In genomic region chr1:65129634-65130180, GRCm38 (mm10) we compare ENCODE assay signal across 32 mouse cellular contexts. TPM values are rescaled to one million over a fixed set of nuclear protein-coding genes. Genes with fewer than 3 reads are reported as not detected.
DNase-seq lines count a peak whose midpoint lies in the region; ATAC-seq and TF ChIP-seq lines count a peak whose summit lies in the region.
"Had no signal": no experiment of that assay in that cellular context is flagged by ENCODE, and none has a peak within 500 bp of the region (broad histone marks: within the 10 kb centered on the region; RNA-seq: fewer than 3 reads in every experiment).

No protein-coding gene starts in this region.

- WGBS in intestine, postnatal 0 days: 33% methylated on average over 3 of the region's 3 CpGs
- WGBS in neural tube, embryonic 15.5 days: 83% methylated on average over 3 of the region's 3 CpGs

- no peaks in the 10 kb centered on the region for H3K9me3 ChIP-seq in intestine, postnatal 0 days (ENCODE audit: control insufficient read depth)
- H3K9me3 ChIP-seq in neural tube, embryonic 15.5 days (replicated peaks): no peaks in the 10 kb centered on the region
- H3K9me3 ChIP-seq: forebrain, embryonic 12.5 days; limb, embryonic 12.5 days; liver, embryonic 12.5 days; neural tube, embryonic 12.5 days had no signal

- H3K27me3 ChIP-seq in intestine, postnatal 0 days (replicated peaks; ENCODE audit: control insufficient read depth, insufficient read depth, low read length): no peaks in the 10 kb centered on the region
- H3K27me3 ChIP-seq in neural tube, embryonic 15.5 days (replicated peaks): no peaks in the 10 kb centered on the region
- H3K27me3 ChIP-seq: CH12.LX; forebrain, embryonic 12.5 days; limb, embryonic 12.5 days; liver, embryonic 12.5 days; neural tube, embryonic 12.5 days had no signal

- no peak overlapping the region for H3K4me2 ChIP-seq in intestine, postnatal 0 days (replicated peaks; ENCODE audit: low read depth)
- no peak overlapping the region for H3K4me2 ChIP-seq in neural tube, embryonic 15.5 days
- H3K4me2 ChIP-seq: forebrain, embryonic 12.5 days; limb, embryonic 12.5 days; liver, embryonic 12.5 days; neural tube, embryonic 12.5 days had no signal

- DNase-seq in kidney, adult 11 months: peak; percentile 45
- DNase-seq in kidney, postnatal 10 days: no peak
- DNase-seq in left cerebral cortex, postnatal 14 days (ENCODE audit: low spot score in 2 of 2): peak; percentile 12 to 42
- DNase-seq in left cerebral cortex, postnatal 4 days: no peak
- peak; percentile 58 for DNase-seq in brain, adult 2 months (ENCODE audit: low read depth, low spot score)
- no peak for DNase-seq in thymus, postnatal 4 days
- DNase-seq: cerebellum, adult 9-10 months; gastrocnemius, postnatal 10 days; heart, adult 18-20 months; heart, postnatal 4 days; lung, adult 2 months; right cerebral cortex, postnatal 14 days; thymus, postnatal 14 days had no signal

- intact Hi-C loops in left cerebral cortex, postnatal 14 days (cut with DNase I): no loop called here
- intact Hi-C loops in left cerebral cortex, postnatal 4 days (cut with DNase I): no loop called here

- H3K36me3 ChIP-seq in intestine, postnatal 0 days (ENCODE audit: control insufficient read depth, insufficient read depth): no peaks in the 10 kb centered on the region
- H3K36me3 ChIP-seq in neural tube, embryonic 15.5 days: no peaks in the 10 kb centered on the region
- H3K36me3 ChIP-seq: forebrain, embryonic 12.5 days; limb, embryonic 12.5 days; liver, embryonic 12.5 days; neural tube, embryonic 12.5 days had no signal

- no peak overlapping the region for H3K9ac ChIP-seq in intestine, postnatal 0 days (ENCODE audit: low read depth, low read length)
- no peak overlapping the region for H3K9ac ChIP-seq in neural tube, embryonic 15.5 days (replicated peaks)
- H3K9ac ChIP-seq: forebrain, embryonic 12.5 days; limb, embryonic 12.5 days; liver, embryonic 12.5 days; neural tube, embryonic 12.5 days had no signal

- H3K4me3 ChIP-seq in intestine, postnatal 0 days (ENCODE audit: low read depth, low read length): no peak overlapping the region
- no peak overlapping the region for H3K4me3 ChIP-seq in neural tube, embryonic 15.5 days (replicated peaks)
- H3K4me3 ChIP-seq: forebrain, embryonic 12.5 days; layer of hippocampus, adult 2 months; limb, embryonic 12.5 days; liver, embryonic 12.5 days; neural tube, embryonic 12.5 days had no signal

- ATAC-seq in intestine, postnatal 0 days: peak; percentile 95
- no peak for ATAC-seq in neural tube, embryonic 15.5 days (ENCODE audit: low FRiP score)
- ATAC-seq: hindbrain, embryonic 16.5 days; liver, embryonic 12.5 days had no signal

- peak overlapping the region; percentile 51 for H3K27ac ChIP-seq in intestine, postnatal 0 days (ENCODE audit: low read depth, low read length)
- H3K27ac ChIP-seq in neural tube, embryonic 15.5 days (replicated peaks): no peak overlapping the region
- H3K27ac ChIP-seq: forebrain, embryonic 12.5 days; layer of hippocampus, adult 2 months; limb, embryonic 12.5 days; liver, embryonic 12.5 days; neural tube, embryonic 12.5 days had no signal

- no peaks in the 10 kb centered on the region for H3K4me1 ChIP-seq in intestine, postnatal 0 days (replicated peaks; ENCODE audit: control insufficient read depth, insufficient read depth, low read length)
- no peaks in the 10 kb centered on the region for H3K4me1 ChIP-seq in neural tube, embryonic 15.5 days
- H3K4me1 ChIP-seq: forebrain, embryonic 12.5 days; limb, embryonic 12.5 days; liver, embryonic 12.5 days; neural tube, embryonic 12.5 days had no signal

- no peak for TF ChIP-seq CTCF in intestine, postnatal 0 days (IDR thresholded peaks at IDR 0.05; ENCODE audit: low read depth)

RNA-seq across cellular contexts. Expression of gene D630023F18Rik, which starts 6.7 kb away (rescaled TPM):
- 10 to 100 TPM; 10.5 to 15.8 TPM for total RNA-seq in left cerebral cortex, postnatal 14 days (2021)
- total RNA-seq in left cerebral cortex, postnatal 4 days (2021): 1 to 10 TPM; 5.6 to 9.1 TPM
- 0.26 and 0.56 TPM in 2 replicates for polyA plus RNA-seq in intestine, postnatal 0 days (2015; fragmentation: Nextera tagmentation; extraction: Ambion mirVana)
- 2.3 and 2.4 TPM in 2 replicates for polyA plus RNA-seq in neural tube, embryonic 15.5 days (2015; fragmentation: Nextera tagmentation; extraction: Ambion mirVana)
- total RNA-seq: gastrocnemius, postnatal 10 days; heart, adult 18-20 months; heart, postnatal 4 days; megakaryocyte-erythroid progenitor cell, adult 5-6 weeks; MEL; monocyte, adult 5-6 weeks had no signal

RNA-seq across cellular contexts. Expression of gene Gm28845, which starts 10.3 kb away (rescaled TPM):
- total RNA-seq in left cerebral cortex, postnatal 14 days (2021): not detected
- under 1 TPM in 1 of 2 experiments, not detected in 1; 0.52 TPM for total RNA-seq in left cerebral cortex, postnatal 4 days (2021)
- polyA plus RNA-seq in intestine, postnatal 0 days (2015; fragmentation: Nextera tagmentation; extraction: Ambion mirVana): not detected in 2 replicates
- 0.56 TPM in 1 of 2 replicates, not detected in the other for polyA plus RNA-seq in neural tube, embryonic 15.5 days (2015; fragmentation: Nextera tagmentation; extraction: Ambion mirVana)
- total RNA-seq: adrenal gland, adult 18-20 months; adrenal gland, postnatal 4 days; CH12.LX; gastrocnemius, postnatal 10 days; heart, adult 18-20 months; heart, postnatal 4 days; megakaryocyte-erythroid progenitor cell, adult 5-6 weeks; MEL; monocyte, adult 5-6 weeks had no signal
- polyA plus RNA-seq: embryonic facial prominence, embryonic 11.5 days; forebrain, embryonic 12.5 days; heart, embryonic 14.5 days; limb, embryonic 12.5 days; liver, embryonic 12.5 days; lung, adult 2 months; neural tube, embryonic 12.5 days; stomach, embryonic 16.5 days had no signal

RNA-seq across cellular contexts. Expression of gene Cryga, which starts 26.5 kb away (rescaled TPM):
- 1 to 10 TPM; 1.4 to 1.6 TPM for total RNA-seq in left cerebral cortex, postnatal 14 days (2021)
- total RNA-seq in left cerebral cortex, postnatal 4 days (2021): under 1 TPM in 1 of 2 experiments, not detected in 1; 0.97 TPM
- not detected in 2 replicates for polyA plus RNA-seq in intestine, postnatal 0 days (2015; fragmentation: Nextera tagmentation; extraction: Ambion mirVana)
- 0.35 TPM in 1 of 2 replicates, not detected in the other for polyA plus RNA-seq in neural tube, embryonic 15.5 days (2015; fragmentation: Nextera tagmentation; extraction: Ambion mirVana)
- total RNA-seq: adrenal gland, adult 18-20 months; adrenal gland, postnatal 4 days; CH12.LX; gastrocnemius, postnatal 10 days; heart, adult 18-20 months; heart, postnatal 4 days; left cerebral cortex, adult 18-20 months; megakaryocyte-erythroid progenitor cell, adult 5-6 weeks; MEL; monocyte, adult 5-6 weeks had no signal
- polyA plus RNA-seq: embryonic facial prominence, embryonic 11.5 days; heart, embryonic 14.5 days; limb, embryonic 12.5 days; liver, embryonic 12.5 days; lung, adult 2 months; neural tube, embryonic 12.5 days; stomach, embryonic 16.5 days had no signal

RNA-seq across cellular contexts. Expression of gene Crygb, which starts 47.6 kb away (rescaled TPM):
- total RNA-seq in left cerebral cortex, postnatal 14 days (2021): not detected
- total RNA-seq in left cerebral cortex, postnatal 4 days (2021): not detected
- not detected in 2 replicates for polyA plus RNA-seq in intestine, postnatal 0 days (2015; fragmentation: Nextera tagmentation; extraction: Ambion mirVana)
- 0.69 and 1.6 TPM in 2 replicates for polyA plus RNA-seq in neural tube, embryonic 15.5 days (2015; fragmentation: Nextera tagmentation; extraction: Ambion mirVana)
- total RNA-seq: adrenal gland, adult 18-20 months; adrenal gland, postnatal 4 days; CH12.LX; gastrocnemius, postnatal 10 days; heart, adult 18-20 months; heart, postnatal 4 days; layer of hippocampus, adult 2 months; left cerebral cortex, adult 18-20 months; megakaryocyte-erythroid progenitor cell, adult 5-6 weeks; MEL; monocyte, adult 5-6 weeks had no signal
- polyA plus RNA-seq: cortical plate, adult 2 months; embryonic facial prominence, embryonic 11.5 days; forebrain, embryonic 12.5 days; limb, embryonic 12.5 days; liver, embryonic 12.5 days; lung, adult 2 months; neural tube, embryonic 12.5 days; stomach, embryonic 16.5 days had no signal

RNA-seq across cellular contexts. Expression of gene Crygc, which starts 56.2 kb away (rescaled TPM):
- not detected for total RNA-seq in left cerebral cortex, postnatal 14 days (2021)
- total RNA-seq in left cerebral cortex, postnatal 4 days (2021): not detected
- not detected in 2 replicates for polyA plus RNA-seq in intestine, postnatal 0 days (2015; fragmentation: Nextera tagmentation; extraction: Ambion mirVana)
- polyA plus RNA-seq in neural tube, embryonic 15.5 days (2015; fragmentation: Nextera tagmentation; extraction: Ambion mirVana): not detected in 2 replicates
- total RNA-seq: adrenal gland, adult 18-20 months; adrenal gland, postnatal 4 days; CH12.LX; gastrocnemius, postnatal 10 days; heart, adult 18-20 months; heart, postnatal 4 days; layer of hippocampus, adult 2 months; left cerebral cortex, adult 18-20 months; megakaryocyte-erythroid progenitor cell, adult 5-6 weeks; MEL; monocyte, adult 5-6 weeks had no signal
- polyA plus RNA-seq: cortical plate, adult 2 months; forebrain, embryonic 12.5 days; heart, embryonic 14.5 days; hindbrain, embryonic 16.5 days; limb, embryonic 12.5 days; liver, embryonic 12.5 days; lung, adult 2 months; neural tube, embryonic 12.5 days; stomach, embryonic 16.5 days had no signal

Comparison
In these comparisons a context has a peak if more than half of its experiments do, and no peak if none do; other contexts are left out.
1. DNase-seq: peak in kidney, adult 11 months (single experiment), left cerebral cortex, postnatal 14 days (2 of 2) and brain, adult 2 months (single experiment); none in kidney, postnatal 10 days (single experiment), left cerebral cortex, postnatal 4 days (single experiment) and thymus, postnatal 4 days (single experiment).